Mouse (Mus musculus) gonadal fat pad, adult 2 months (tissue): ENCODE measurements at regions not wholly inside any gene's neighbourhood (a gene's known extent, or its start where the extent isn't known, plus 50 kb on each side); places are given as distances from the start of the nearest gene placed in this dataset.

Source experiments
- DNase-seq: peaks from one replicate; pipeline ENCODE4 v3.0.0-alpha.2; 2012; ENCODE audit warnings: low read depth

GRCm38 (mm10) chr13:111159498-111159897 is 95.3 kb upstream of the Actbl2 start:
- no peak for DNase-seq

GRCm38 (mm10) chr13:111165538-111165937 is 89.3 kb upstream of the Actbl2 start:
- no peak for DNase-seq

GRCm38 (mm10) chr13:111170269-111171165 is 84.3 kb upstream of the Actbl2 start:
- no peak for DNase-seq

GRCm38 (mm10) chr13:111179186-111179585 is 75.6 kb upstream of the Actbl2 start:
- no peak for DNase-seq

GRCm38 (mm10) chr13:111183293-111183692 is 71.5 kb upstream of the Actbl2 start:
- no peak for DNase-seq

- DNase-seq: no peak
Observed at GRCm38 (mm10) chr13:111185799-111186198, 69.0 kb upstream of the Actbl2 start.

GRCm38 (mm10) chr13:111186833-111187232 is 68.0 kb upstream of the Actbl2 start:
- no peak for DNase-seq

- no peak for DNase-seq
Observed at GRCm38 (mm10) chr13:111193919-111194318, 60.9 kb upstream of the Actbl2 start.

- no peak for DNase-seq
Observed at GRCm38 (mm10) chr13:111194337-111194736, 60.5 kb upstream of the Actbl2 start.

GRCm38 (mm10) chr13:111201532-111201931 is 53.3 kb upstream of the Actbl2 start:
- no peak for DNase-seq

- peak; percentile 9 for DNase-seq
Observed at GRCm38 (mm10) chr13:111204580-111205285, 50.1 kb upstream of the Actbl2 start.
